Mouse (Mus musculus): ENCODE results near the gene Erich6b.

The Erich6b gene

GRCm38 (mm10) chr14:75707771-75708170, 65.7 kb downstream of the Erich6b start:
- peak; percentile 66 for DNase-seq (ENCODE audit: low spot score)

- DNase-seq (ENCODE audit: low spot score), result no peak
Observed at GRCm38 (mm10) chr14:75708986-75709385, 66.9 kb downstream of the Erich6b start.

GRCm38 (mm10) chr14:75711731-75712130, 69.7 kb downstream of the Erich6b start:
- no peak for DNase-seq (ENCODE audit: low spot score)

GRCm38 (mm10) chr14:75712687-75713086, 70.6 kb downstream of the Erich6b start:
- no peak for DNase-seq (ENCODE audit: low spot score)

GRCm38 (mm10) chr14:75713661-75714060, 71.6 kb downstream of the Erich6b start:
- peak; percentile 29 for DNase-seq (ENCODE audit: low spot score)

- no peak for DNase-seq (ENCODE audit: low spot score)
Observed at GRCm38 (mm10) chr14:75716410-75716809, 74.4 kb downstream of the Erich6b start.

Data from embryo, embryonic 10.5 days (tissue).